Mouse (Mus musculus) hindbrain, embryonic 14.5 days (tissue): Measurements from ENCODE around the gene Mettl24. TPM values are rescaled to one million over a fixed set of nuclear protein-coding genes. Genes with fewer than 3 reads are reported as not detected.

Experiments
- ATAC-seq: fragments of 200-750 bp; cut with Nextera tagmentation; 2 replicates; pipeline ENCODE4 v1.8.0; 2017; ENCODE audit warnings: moderate number of reproducible peaks, mild to moderate bottlenecking, moderate TSS enrichment, moderate library complexity; ENCODE audit not compliant: low FRiP score
- DNase-seq: peaks from one replicate; pipeline ENCODE4 v3.0.0-alpha.2; 2015; ENCODE audit warnings: low spot score
- H3K27ac ChIP-seq: fragments of 300-500 bp; sonication (generic); 2 replicates; pipeline ENCODE4 v1.5.1; 2014; ENCODE audit warnings: mild to moderate bottlenecking, moderate library complexity
- H3K27me3 ChIP-seq: fragments of 300-500 bp; sonication (generic); 2 replicates; pipeline ENCODE4 v1.6.1; 2014; ENCODE audit warnings: mild to moderate bottlenecking, low read length, mixed read lengths; ENCODE audit not compliant: control insufficient read depth, insufficient read depth
- H3K36me3 ChIP-seq: fragments of 300-500 bp; sonication (generic); replicated peaks from 2 replicates; pipeline ENCODE4 v1.6.1; 2014; ENCODE audit not compliant: control insufficient read depth, insufficient read depth
- H3K4me1 ChIP-seq: fragments of 300-500 bp; sonication (generic); replicated peaks from 2 replicates; pipeline ENCODE4 v1.6.1; 2014; ENCODE audit warnings: antibody characterized with exemption, low read length, mixed read lengths; ENCODE audit not compliant: control insufficient read depth, insufficient read depth
- H3K4me2 ChIP-seq: fragments of 300-500 bp; sonication (generic); replicated peaks from 2 replicates; pipeline ENCODE4 v1.6.1; 2014; ENCODE audit warnings: mild to moderate bottlenecking, moderate library complexity
- H3K4me3 ChIP-seq: fragments of 300-500 bp; sonication (generic); replicated peaks from 2 replicates; pipeline ENCODE4 v1.5.1; 2014; ENCODE audit warnings: mild to moderate bottlenecking, low read length
- H3K9ac ChIP-seq: fragments of 300-500 bp; sonication (generic); 2 replicates; pipeline ENCODE4 v1.6.1; 2014
- H3K9me3 ChIP-seq: fragments of 300-500 bp; sonication (generic); 2 replicates; pipeline ENCODE4 v1.6.1; 2016; ENCODE audit warnings: low read length; ENCODE audit not compliant: control insufficient read depth
- WGBS: fragments of 180-500 bp; shearing (Covaris S2); extraction: QIAGEN DNeasy Blood & Tissue Kit; methylation state at CpG from one replicate; pipeline ENCODE4 v1.1.7; 2014; 5-methylcytosine and 5-hydroxymethylcytosine counted together
- polyA plus RNA-seq: library from polyadenylated mRNA; unstranded; fragments of >200 nt; fragmentation: Nextera tagmentation; extraction: Ambion mirVana; gene quantifications from 2 replicates; pipeline ENCODE4 v1.2.1, GENCODE M21; 2014

Gene Mettl24
- polyA plus RNA-seq, 1 experiment from 2014 or later: 0.33 TPM

- peaks cover 65% of the 10 kb centered on the region for H3K36me3 ChIP-seq
- peak; percentile 21; the same call in 1 of the 2 replicates for ATAC-seq
Observed at GRCm38 (mm10) chr10:40843841-40844240, 160.8 kb downstream of the Mettl24 start.

GRCm38 (mm10) chr10:40844546-40844945 is 161.5 kb downstream of the Mettl24 start:
- peak overlapping the region; percentile 18 for H3K27ac ChIP-seq
- DNase-seq (no peak), ATAC-seq (peak; percentile 31; the same call in 1 of the 2 replicates)
- H3K9me3 ChIP-seq: no peaks in the 10 kb centered on the region
- no peak overlapping the region for H3K9ac ChIP-seq
- no peak overlapping the region for H3K4me2 ChIP-seq
- no peak overlapping the region for H3K4me3 ChIP-seq
- H3K36me3 ChIP-seq: peaks cover 72% of the 10 kb centered on the region
- H3K27me3 ChIP-seq: no peaks in the 10 kb centered on the region
- WGBS: 62% methylated on average over 10 of the region's 10 CpGs
- no peaks in the 10 kb centered on the region for H3K4me1 ChIP-seq

More at GRCm38 (mm10) chr10:40843841-40844240, 160.8 kb downstream of the Mettl24 start:
- H3K4me2 ChIP-seq: no peak overlapping the region
- WGBS: 79% methylated on average over 5 of the region's 5 CpGs
- H3K4me3 ChIP-seq: no peak overlapping the region
- H3K27ac ChIP-seq: peak overlapping the region; percentile 18; the same call in 1 of the 2 replicates
- DNase-seq: no peak
- H3K27me3 ChIP-seq: no peaks in the 10 kb centered on the region
- H3K9ac ChIP-seq: no peak overlapping the region
- H3K4me1 ChIP-seq: no peaks in the 10 kb centered on the region
- H3K9me3 ChIP-seq: no peaks in the 10 kb centered on the region

GRCm38 (mm10) chr10:40845626-40846025 is 162.5 kb downstream of the Mettl24 start:
- Histone ChIP-seq H3K4me3 (no peak overlapping the region), H3K4me2 (no peak overlapping the region), H3K9ac (no peak overlapping the region), H3K27me3 (no peaks in the 10 kb centered on the region), H3K9me3 (no peaks in the 10 kb centered on the region), H3K27ac (no peak overlapping the region), H3K4me1 (no peaks in the 10 kb centered on the region), H3K36me3 (peaks cover 73% of the 10 kb centered on the region)
- DNase-seq (no peak), ATAC-seq (no peak)
- WGBS: 83% methylated on average over 6 of the region's 6 CpGs

GRCm38 (mm10) chr10:40847176-40847874 is 164.2 kb downstream of the Mettl24 start:
- Histone ChIP-seq H3K4me1 (no peaks in the 10 kb centered on the region), H3K9me3 (no peaks in the 10 kb centered on the region), H3K36me3 (peaks cover 58% of the 10 kb centered on the region), H3K9ac (no peak overlapping the region), H3K4me2 (no peak overlapping the region), H3K27me3 (no peaks in the 10 kb centered on the region), H3K4me3 (no peak overlapping the region), H3K27ac (no peak overlapping the region)
- 91% methylated on average over 10 of the region's 10 CpGs for WGBS
- ATAC-seq: no peak
- DNase-seq: no peak

- Histone ChIP-seq H3K9ac (no peak overlapping the region), H3K27ac (no peak overlapping the region), H3K36me3 (peaks cover 37% of the 10 kb centered on the region), H3K4me2 (no peak overlapping the region), H3K4me3 (no peak overlapping the region), H3K9me3 (no peaks in the 10 kb centered on the region), H3K4me1 (no peaks in the 10 kb centered on the region; the same call in 1 of the 2 replicates), H3K27me3 (no peaks in the 10 kb centered on the region)
- ATAC-seq (no peak), DNase-seq (no peak)
- WGBS: 88% methylated on average over 2 of the region's 2 CpGs
Observed at GRCm38 (mm10) chr10:40850644-40851043, 167.6 kb downstream of the Mettl24 start.

- no peaks in the 10 kb centered on the region; the same call in 1 of the 2 replicates for H3K4me1 ChIP-seq
- DNase-seq (no peak), ATAC-seq (no peak)
- H3K27me3 ChIP-seq: no peaks in the 10 kb centered on the region
- H3K4me3 ChIP-seq: no peak overlapping the region
- H3K9ac ChIP-seq: no peak overlapping the region
- H3K27ac ChIP-seq: no peak overlapping the region
- no peaks in the 10 kb centered on the region for H3K9me3 ChIP-seq
- peaks cover 36% of the 10 kb centered on the region for H3K36me3 ChIP-seq
- no peak overlapping the region for H3K4me2 ChIP-seq
Observed at GRCm38 (mm10) chr10:40851138-40851537, 168.1 kb downstream of the Mettl24 start.

- Histone ChIP-seq H3K4me3 (no peak overlapping the region), H3K4me2 (no peak overlapping the region), H3K4me1 (no peaks in the 10 kb centered on the region; the same call in 1 of the 2 replicates), H3K9ac (no peak overlapping the region), H3K36me3 (no peaks in the 10 kb centered on the region), H3K27me3 (no peaks in the 10 kb centered on the region), H3K27ac (no peak overlapping the region), H3K9me3 (no peaks in the 10 kb centered on the region)
- ATAC-seq (no peak), DNase-seq (no peak)
- WGBS: 89% methylated on average over 2 of the region's 2 CpGs
Observed at GRCm38 (mm10) chr10:40855616-40856015, 172.5 kb downstream of the Mettl24 start.

GRCm38 (mm10) chr10:40856703-40857102 is 173.6 kb downstream of the Mettl24 start:
- Histone ChIP-seq H3K27ac (no peak overlapping the region), H3K9me3 (no peaks in the 10 kb centered on the region), H3K4me3 (no peak overlapping the region), H3K36me3 (no peaks in the 10 kb centered on the region), H3K27me3 (no peaks in the 10 kb centered on the region), H3K4me2 (no peak overlapping the region), H3K9ac (no peak overlapping the region), H3K4me1 (no peaks in the 10 kb centered on the region; the same call in 1 of the 2 replicates)
- no peak for DNase-seq
- 89% methylated on average over 7 of the region's 7 CpGs for WGBS
- no peak for ATAC-seq

- H3K4me3 ChIP-seq: no peak overlapping the region
- DNase-seq: no peak
Observed at GRCm38 (mm10) chr10:40857599-40857998, 174.5 kb downstream of the Mettl24 start.

More at GRCm38 (mm10) chr10:40857599-40857998, 174.5 kb downstream of the Mettl24 start:
- Histone ChIP-seq H3K4me1 (no peaks in the 10 kb centered on the region; the same call in 1 of the 2 replicates), H3K9me3 (no peaks in the 10 kb centered on the region), H3K9ac (no peak overlapping the region), H3K27me3 (no peaks in the 10 kb centered on the region), H3K4me2 (no peak overlapping the region), H3K36me3 (no peaks in the 10 kb centered on the region), H3K27ac (no peak overlapping the region)
- ATAC-seq: no peak
- 64% methylated on average over 8 of the region's 8 CpGs for WGBS
